Comparison of ENCODE assay signal across 30 mouse cellular contexts in genomic region chr6:135395375-135395774, GRCm38 (mm10).
"Had no signal": no experiment of that assay in that cellular context is flagged by ENCODE, and none has a peak within 500 bp of the region (broad histone marks: within the 10 kb centered on the region; RNA-seq: fewer than 3 reads in every experiment).

No protein-coding gene starts in this region.

- H3K36me3 ChIP-seq: heart, embryonic 10.5 days; heart, embryonic 12.5 days; heart, embryonic 13.5 days; heart, embryonic 15.5 days; hindbrain, embryonic 10.5 days; hindbrain, embryonic 12.5 days; hindbrain, embryonic 13.5 days; hindbrain, embryonic 15.5 days; intestine, embryonic 15.5 days; kidney, embryonic 15.5 days had no signal

- DNase-seq: heart, postnatal 10 days; heart, postnatal 14 days; heart, postnatal 36 days; heart, postnatal 4 days; kidney, adult 11 months; kidney, adult 18-20 months; kidney, adult 2 months; kidney, adult 8-10 months; kidney, adult 9 months; kidney, postnatal 10 days; kidney, postnatal 14 days; kidney, postnatal 25 days; kidney, postnatal 36 days; kidney, postnatal 4 days; layer of hippocampus, adult 9-11 months; layer of hippocampus, postnatal 36 days had no signal

- H3K4me2 ChIP-seq: heart, embryonic 11.5 days; heart, embryonic 12.5 days; heart, embryonic 13.5 days; heart, embryonic 15.5 days; hindbrain, embryonic 12.5 days; hindbrain, embryonic 13.5 days; hindbrain, embryonic 14.5 days; hindbrain, embryonic 15.5 days; intestine, embryonic 15.5 days; kidney, embryonic 15.5 days had no signal

- H3K27me3 ChIP-seq: heart, embryonic 15.5 days; hindbrain, embryonic 12.5 days; hindbrain, embryonic 13.5 days; hindbrain, embryonic 15.5 days; intestine, embryonic 15.5 days; kidney, embryonic 15.5 days had no signal

- H3K4me3 ChIP-seq: heart, embryonic 10.5 days; heart, embryonic 12.5 days; heart, embryonic 13.5 days; heart, embryonic 15.5 days; hindbrain, embryonic 10.5 days; hindbrain, embryonic 12.5 days; hindbrain, embryonic 13.5 days; hindbrain, embryonic 15.5 days; intestine, embryonic 15.5 days; kidney, embryonic 15.5 days; layer of hippocampus, adult 2 months; left cerebral cortex, adult 2 months had no signal
